Mouse (Mus musculus) thymus, postnatal 14 days (tissue): ENCODE data around the gene Dhrs7c.

ENCODE experiments used
- DNase-seq: peaks from one replicate; pipeline ENCODE4 v3.0.0; 2021

Gene Dhrs7c

DNA sequence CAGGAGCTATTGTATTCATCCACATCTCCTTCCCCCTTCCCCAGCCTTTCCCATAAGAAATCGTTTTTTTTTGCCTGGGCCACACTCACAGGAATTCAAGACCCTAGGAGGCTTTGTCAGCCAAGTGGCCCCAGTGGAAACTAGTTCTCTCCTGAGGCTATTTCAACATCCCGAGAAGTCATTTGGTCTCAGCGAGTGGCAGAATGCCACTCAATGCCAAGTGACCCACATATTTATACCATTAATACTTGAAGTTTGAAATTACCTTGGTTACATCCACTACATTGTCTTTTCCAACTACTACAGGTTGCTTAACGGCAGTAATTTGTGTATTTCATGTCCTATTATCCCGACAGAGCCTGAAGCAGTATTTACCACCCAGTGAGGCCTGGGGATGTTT lies 53.8 kb downstream of the Dhrs7c start:
- DNase-seq: no peak

- DNase-seq: no peak
Measured at GRCm38 (mm10) chr11:67853996-67854395, 56.0 kb downstream of the Dhrs7c start.

GRCm38 (mm10) chr11:67855035-67855434 lies 57.0 kb downstream of the Dhrs7c start:
- peak; percentile 17 for DNase-seq

DNA sequence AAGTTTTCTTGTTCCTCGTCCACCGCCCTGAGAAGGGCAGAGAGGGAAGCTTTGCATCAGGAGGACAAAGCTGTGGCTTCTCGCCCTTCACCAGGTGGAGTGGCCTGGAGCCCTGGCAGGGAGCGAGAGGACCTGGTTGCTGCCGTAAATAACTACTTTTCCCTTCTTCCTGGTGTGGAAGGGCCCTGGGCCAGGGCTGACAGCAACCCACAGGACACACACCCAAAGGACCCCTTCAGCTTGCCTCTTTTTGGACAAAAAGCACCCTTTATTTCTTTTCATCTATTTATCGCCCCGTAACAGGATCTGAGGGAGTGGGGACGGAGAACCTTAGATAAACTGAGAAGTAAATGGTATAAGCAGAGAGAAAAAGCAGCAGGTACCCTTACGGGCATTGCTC lies 60.5 kb downstream of the Dhrs7c start:
- no peak for DNase-seq

DNA sequence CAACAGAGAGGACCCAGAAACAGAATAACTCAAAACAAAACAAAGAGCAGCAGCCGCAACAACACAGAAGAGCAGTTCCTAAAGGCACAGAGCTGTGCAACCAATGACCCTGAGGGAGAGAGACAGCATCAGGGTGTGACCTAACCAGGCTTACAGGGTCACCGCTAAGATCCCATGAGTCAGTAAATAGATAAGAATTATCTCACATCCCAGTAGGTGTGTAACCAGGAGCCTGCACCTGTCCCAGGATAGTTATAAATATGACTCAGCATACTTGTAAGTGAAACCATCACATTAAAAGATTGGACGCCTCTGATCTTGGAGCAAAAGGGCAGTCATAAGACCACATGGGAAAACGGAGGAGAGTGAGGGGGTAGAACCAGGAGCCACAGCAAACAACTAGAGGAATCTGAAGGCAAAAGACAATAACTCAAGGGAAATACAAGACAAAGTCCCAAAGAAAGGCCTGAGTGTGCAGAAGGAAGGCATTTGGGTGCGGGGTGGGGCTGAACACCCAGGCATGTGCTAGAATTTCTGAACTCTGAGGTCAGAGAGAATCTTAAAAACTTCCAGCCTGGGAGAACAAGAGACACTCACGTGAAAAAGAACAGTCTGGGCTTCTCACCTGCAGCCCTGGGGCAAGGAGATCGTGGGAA lies 62.9 kb downstream of the Dhrs7c start:
- no peak for DNase-seq

- DNase-seq: no peak
Measured at GRCm38 (mm10) chr11:67861399-67861838, 63.4 kb downstream of the Dhrs7c start.

DNA sequence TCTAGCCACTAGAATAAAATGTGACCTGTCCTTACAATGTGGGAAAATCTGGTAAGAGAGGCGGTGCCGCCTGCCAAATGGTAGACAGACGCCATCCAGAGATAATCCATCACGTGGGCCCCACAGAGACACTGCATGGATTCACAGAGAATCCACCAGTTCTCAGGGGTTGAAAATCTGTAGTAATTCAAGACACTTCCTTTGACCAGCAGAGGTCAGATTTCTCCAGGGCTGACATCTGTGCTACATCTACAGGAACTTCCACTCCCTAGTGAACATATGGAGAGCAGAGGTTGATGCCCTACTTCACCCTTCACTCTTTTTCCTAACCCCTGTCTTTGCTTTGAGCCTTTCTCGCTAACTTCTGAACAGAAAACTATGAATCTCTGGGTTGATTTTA lies 67.1 kb downstream of the Dhrs7c start:
- DNase-seq: no peak
